10 mouse cellular contexts compared by ENCODE assay signal in genomic region chr4:47137479-47137878, GRCm38 (mm10). TPM values are rescaled to one million over a fixed set of nuclear protein-coding genes. Genes with fewer than 3 reads are reported as not detected.
DNase-seq lines count a peak whose midpoint lies in the region; ATAC-seq lines count a peak whose summit lies in the region.
"Had no signal": no experiment of that assay in that cellular context is flagged by ENCODE, and none has a peak within 500 bp of the region (broad histone marks: within the 10 kb centered on the region; RNA-seq: fewer than 3 reads in every experiment).

No protein-coding gene starts in this region.

- ATAC-seq in megakaryocyte progenitor cell, adult 5-6 weeks (replicated peaks; ENCODE audit: poor library complexity), result no peak
- ATAC-seq in hindbrain, embryonic 13.5 days (ENCODE audit: low FRiP score), result no peak
- ATAC-seq: midbrain, embryonic 16.5 days had no signal

- peaks cover 26% of the 10 kb centered on the region for H3K4me1 ChIP-seq in heart, embryonic 10.5 days
- H3K4me1 ChIP-seq in hindbrain, embryonic 13.5 days (replicated peaks), result peaks cover 19% of the 10 kb centered on the region

- no peaks in the 10 kb centered on the region for H3K36me3 ChIP-seq in heart, embryonic 10.5 days
- no peaks in the 10 kb centered on the region for H3K36me3 ChIP-seq in hindbrain, embryonic 13.5 days
- H3K36me3 ChIP-seq: heart, embryonic 13.5 days had no signal

- WGBS in heart, embryonic 10.5 days, result 66% methylated on average over 5 of the region's 5 CpGs
- 84% methylated on average over 5 of the region's 5 CpGs for WGBS in hindbrain, embryonic 13.5 days

- H3K4me2 ChIP-seq in hindbrain, embryonic 13.5 days, result no peak overlapping the region
- H3K4me2 ChIP-seq: heart, embryonic 13.5 days had no signal

- intact Hi-C loops in heart, postnatal 10 days (cut with DNase I), result loop anchor here (2.0 kb wide), 1 partner anchor 69 kb away; no protein-coding TSS in a partner anchor

- H3K27ac ChIP-seq in heart, embryonic 10.5 days, result no peak overlapping the region
- no peak overlapping the region for H3K27ac ChIP-seq in hindbrain, embryonic 13.5 days
- H3K27ac ChIP-seq: heart, embryonic 13.5 days had no signal

- H3K27me3 ChIP-seq in heart, embryonic 10.5 days (ENCODE audit: insufficient read depth, poor library complexity, severe bottlenecking), result peaks cover 6% of the 10 kb centered on the region; the same call in 1 of the 2 replicates
- no peaks in the 10 kb centered on the region for H3K27me3 ChIP-seq in hindbrain, embryonic 13.5 days

- peak; percentile 99 for DNase-seq in heart, adult 11 months
- DNase-seq in heart, embryonic 10.5 days (ENCODE audit: low spot score), result no peak
- DNase-seq in adipocyte (ENCODE audit: low spot score), result peak; percentile 85
- peak; percentile 70 to 74 for DNase-seq in heart, postnatal 10 days
- peak; percentile 29 for DNase-seq in lung, postnatal 14 days
- DNase-seq in embryo, embryonic 10.5 days (ENCODE audit: low spot score), result no peak

- no peaks in the 10 kb centered on the region for H3K9me3 ChIP-seq in heart, embryonic 10.5 days
- no peaks in the 10 kb centered on the region for H3K9me3 ChIP-seq in hindbrain, embryonic 13.5 days
- H3K9me3 ChIP-seq: heart, embryonic 13.5 days had no signal

- H3K9ac ChIP-seq in hindbrain, embryonic 13.5 days, result no peak overlapping the region
- H3K9ac ChIP-seq: heart, embryonic 13.5 days had no signal

- H3K4me3 ChIP-seq in heart, embryonic 10.5 days, result no peak overlapping the region
- no peak overlapping the region for H3K4me3 ChIP-seq in hindbrain, embryonic 13.5 days
- H3K4me3 ChIP-seq: heart, embryonic 13.5 days had no signal

RNA-seq across cellular contexts. Expression of gene Galnt12, which starts 45.8 kb away (rescaled TPM):
- 1.3 and 2.2 TPM in 2 replicates for polyA plus RNA-seq in heart, embryonic 10.5 days (2016; fragmentation: Nextera tagmentation; extraction: Ambion mirVana)
- total RNA-seq in heart, postnatal 10 days (2021), result under 1 TPM; 0.62 to 0.96 TPM
- total RNA-seq in megakaryocyte progenitor cell, adult 5-6 weeks (2015), result 0.64 and 1.0 TPM in 2 replicates
- total RNA-seq in megakaryocyte progenitor cell, adult 5-6 weeks (2017), result 1.7 and 1.9 TPM in 2 replicates
- 1.1 and 1.5 TPM in 2 replicates for polyA plus RNA-seq in hindbrain, embryonic 13.5 days (2015; fragmentation: Nextera tagmentation; extraction: Ambion mirVana)

Comparison
In these comparisons a context has a peak if more than half of its experiments do, and no peak if none do; other contexts are left out.
1. DNase-seq: peak in heart, adult 11 months (single experiment), adipocyte (single experiment), heart, postnatal 10 days (2 of 2) and lung, postnatal 14 days (single experiment); none in heart, embryonic 10.5 days (single experiment) and embryo, embryonic 10.5 days (single experiment).